Mouse (Mus musculus) kidney, adult 2 months (tissue): ENCODE data around the gene Flvcr1. TPM values are rescaled to one million over a fixed set of nuclear protein-coding genes. Genes with fewer than 3 reads are reported as not detected.
"Not testable (repeated sequence)": the region's sequence is repeated elsewhere in the genome, so short reads cannot be mapped to it uniquely, and the experiment has no call there.

Experiments
- DNase-seq: peaks from one replicate; pipeline ENCODE4 v3.0.0; 2021
- H3K27ac ChIP-seq: fragments of 200-500 bp; 2 replicates; pipeline ENCODE4 v1.5.1; 2012; ENCODE audit warnings: low read depth, low read length, control low read depth, inconsistent platforms; ENCODE audit not compliant: insufficient read depth
- H3K27me3 ChIP-seq: fragments of 200-500 bp; replicated peaks from 2 replicates; pipeline ENCODE4 v1.6.1; 2012; ENCODE audit warnings: mild to moderate bottlenecking, moderate library complexity, low read length, inconsistent platforms; ENCODE audit not compliant: control insufficient read depth, insufficient read depth
- H3K36me3 ChIP-seq: fragments of 200-500 bp; 2 replicates; pipeline ENCODE4 v1.6.1; 2012; ENCODE audit warnings: mild to moderate bottlenecking, moderate library complexity, low read length, inconsistent platforms; ENCODE audit not compliant: control insufficient read depth, insufficient read depth
- H3K4me1 ChIP-seq: fragments of 200-500 bp; 2 replicates; pipeline ENCODE4 v1.6.1; 2011; ENCODE audit warnings: low read length; ENCODE audit not compliant: control insufficient read depth, insufficient read depth
- H3K4me3 ChIP-seq: fragments of 200-500 bp; 2 replicates; pipeline ENCODE4 v1.5.1; 2011; ENCODE audit warnings: mild to moderate bottlenecking, low read depth, low read length, control low read depth; ENCODE audit not compliant: insufficient read depth
- CTCF ChIP-seq: fragments of 200-500 bp; conservative IDR thresholded peaks from 2 replicates; pipeline ENCODE4 v1.5.1; 2011; ENCODE audit warnings: low read depth, mild to moderate bottlenecking, control low read depth, low read length, moderate library complexity, mixed read lengths; ENCODE audit not compliant: insufficient read depth, insufficient read length
- POLR2A ChIP-seq: fragments of 200-500 bp; IDR thresholded peaks from one replicate; pipeline ENCODE4 v1.6.1; 2011; ENCODE audit warnings: low read depth, low read length, control low read depth
- WGBS: fragments of 180-500 bp; shearing (Covaris S2); methylation state at CpG from one replicate; pipeline ENCODE4 v1.1.7; 2018; 5-methylcytosine and 5-hydroxymethylcytosine counted together
- polyA plus RNA-seq: library from polyadenylated mRNA; depleted of rRNA; stranded (reverse); fragments of >200 nt; gene quantifications from 2 replicates; pipeline ENCODE4 v1.2.3, GENCODE M21; 2012

Flvcr1 gene
- polyA plus RNA-seq, 1 experiment: 10.8 TPM

- Histone ChIP-seq H3K27ac (no peak overlapping the region), H3K27me3 (no peaks in the 10 kb centered on the region), H3K36me3 (no peaks in the 10 kb centered on the region), H3K4me1 (no peaks in the 10 kb centered on the region), H3K4me3 (no peak overlapping the region)
- no peak for TF ChIP-seq CTCF
- TF ChIP-seq POLR2A: no peak
- no peak for DNase-seq
These were observed 15.4 kb upstream of the Flvcr1 start for GRCm38 (mm10) chr1:191041352-191041751.

- no peak for DNase-seq
- Histone ChIP-seq H3K27me3 (no peaks in the 10 kb centered on the region), H3K4me3 (no peak overlapping the region), H3K27ac (no peak overlapping the region), H3K4me1 (no peaks in the 10 kb centered on the region), H3K36me3 (no peaks in the 10 kb centered on the region)
- WGBS: 91% methylated on average over 4 of the region's 4 CpGs
- TF ChIP-seq CTCF (no peak), POLR2A (no peak)
These were observed 12.0 kb upstream of the Flvcr1 start for GRCm38 (mm10) chr1:191037999-191038398.

DNA sequence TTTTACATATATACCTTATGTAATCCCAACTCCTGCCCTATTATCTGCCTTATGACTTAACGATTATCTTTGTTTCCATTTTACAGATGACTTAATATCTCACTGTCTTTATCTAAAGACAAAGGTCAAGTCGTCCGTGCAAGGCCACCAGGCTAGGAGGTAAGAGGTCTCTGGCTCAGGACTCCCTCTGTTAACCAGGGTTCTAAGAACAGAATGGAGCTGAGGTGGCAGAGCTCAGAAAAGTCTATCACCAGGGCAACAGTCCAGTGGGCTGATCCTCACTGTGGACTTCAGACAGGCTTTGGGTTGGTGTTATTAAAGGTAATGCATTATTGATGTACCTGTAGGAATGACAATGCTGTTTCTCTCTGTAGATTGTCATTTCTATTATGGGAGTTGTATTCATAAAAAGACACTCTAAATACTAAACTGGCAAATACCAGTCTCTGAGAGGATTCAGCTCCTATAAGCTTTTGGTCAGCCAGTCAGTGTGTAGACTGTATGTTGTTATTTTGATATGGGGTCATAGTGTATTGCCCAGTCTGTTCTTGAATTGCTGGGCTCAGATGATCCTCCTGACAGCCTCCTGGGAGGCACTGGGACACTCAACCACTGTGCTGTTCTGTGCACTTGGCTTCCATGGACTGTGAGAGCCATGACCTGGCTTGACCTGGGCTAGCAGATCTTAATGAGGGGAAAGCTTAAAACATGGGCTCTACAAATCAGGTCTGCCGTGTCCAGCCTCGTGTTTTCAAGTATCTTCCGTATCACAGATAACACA lies 10.8 kb upstream of the Flvcr1 start, which contains the start of gene Spata45:
Gene Spata45, plus strand, starts transcription at position 86 of the 781 bp plus-strand sequence.
- Histone ChIP-seq H3K4me1 (no peaks in the 10 kb centered on the region), H3K4me3 (no peak within 1 kb of the TSS), H3K36me3 (no peaks in the 10 kb centered on the region), H3K27ac (no peak within 1 kb of the TSS), H3K27me3 (no peaks in the 10 kb centered on the region)
- WGBS: 67% methylated on average over 6 of the region's 6 CpGs
- DNase-seq: peak; percentile 24
- TF ChIP-seq POLR2A (no peak), CTCF (no peak)

GRCm38 (mm10) chr1:191035649-191036048 lies 9.7 kb upstream of the Flvcr1 start:
- no peaks in the 10 kb centered on the region for H3K36me3 ChIP-seq
- no peak overlapping the region for H3K4me3 ChIP-seq
- no peaks in the 10 kb centered on the region for H3K27me3 ChIP-seq
- no peaks in the 10 kb centered on the region for H3K4me1 ChIP-seq
- TF ChIP-seq CTCF: no peak
- TF ChIP-seq POLR2A: no peak
- H3K27ac ChIP-seq: no peak overlapping the region
- WGBS: 72% methylated on average over 4 of the region's 4 CpGs
- no peak for DNase-seq

- 80% methylated on average over 6 of the region's 6 CpGs for WGBS
- not testable (repeated sequence) for DNase-seq, H3K36me3 ChIP-seq, H3K27ac ChIP-seq, H3K27me3 ChIP-seq, H3K4me3 ChIP-seq, H3K4me1 ChIP-seq
These were observed 5.0 kb upstream of the Flvcr1 start for GRCm38 (mm10) chr1:191030922-191031425.

GRCm38 (mm10) chr1:191030182-191030581 lies 4.2 kb upstream of the Flvcr1 start:
- TF ChIP-seq CTCF: no peak
- peak; percentile 37 for DNase-seq
- 28% methylated on average over 10 of the region's 10 CpGs for WGBS

DNA sequence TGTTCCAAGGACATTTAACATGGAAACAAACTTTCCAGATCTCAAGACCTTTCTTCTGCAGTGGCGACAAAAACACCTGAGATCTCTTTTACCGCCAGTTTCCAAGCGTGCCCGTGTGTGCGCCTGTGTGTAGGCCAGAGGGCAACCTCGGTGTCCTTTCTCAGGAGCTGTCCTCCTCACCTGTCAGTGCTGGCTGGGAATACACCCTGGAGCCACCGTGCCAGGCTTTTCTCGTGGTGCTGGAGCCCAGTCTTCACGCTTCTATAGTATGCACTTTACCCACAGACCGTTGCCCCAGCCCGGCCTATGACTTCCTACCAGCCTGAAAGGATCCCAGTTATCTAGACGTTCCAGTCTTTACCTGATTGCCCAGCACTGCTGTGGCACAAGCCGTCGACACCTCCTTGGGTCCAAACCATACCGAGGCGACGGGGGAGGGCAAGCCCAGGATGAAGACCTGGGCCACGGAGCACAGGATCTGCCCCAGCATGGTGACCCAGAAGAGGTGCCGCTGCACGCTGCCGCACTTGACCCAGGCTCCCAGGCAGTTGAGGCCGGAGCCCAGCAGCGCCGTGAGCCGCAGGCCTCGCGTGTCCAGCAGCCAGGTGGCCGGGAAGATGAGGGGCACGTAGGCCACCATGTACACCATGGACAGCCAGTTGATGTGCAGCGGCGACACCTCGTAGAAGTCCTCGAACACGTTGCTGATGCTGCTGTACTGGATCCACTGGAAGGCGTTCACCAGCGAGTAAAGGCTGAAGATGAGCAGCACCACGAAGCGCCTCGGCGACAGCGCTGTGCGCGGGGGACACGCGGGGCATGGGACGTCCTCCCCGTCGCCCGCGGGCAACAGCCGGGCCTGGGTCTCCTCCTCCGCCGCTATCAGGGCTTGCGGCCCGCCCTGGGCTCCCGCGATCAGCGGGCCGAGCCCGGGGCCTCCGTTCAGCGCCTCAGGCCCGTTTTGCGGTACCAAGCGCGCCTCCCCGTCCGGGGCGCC lies 644 bp downstream of the Flvcr1 start:
- peak overlapping the region; percentile 54 for H3K4me3 ChIP-seq
- peak overlapping the region; percentile 50 for H3K27ac ChIP-seq
- peak; percentile 25 for DNase-seq

More at GRCm38 (mm10) chr1:191030182-191030581, 4.2 kb upstream of the Flvcr1 start:
- no peak overlapping the region for H3K4me3 ChIP-seq
- peak overlapping the region; percentile 31; the same call in 1 of the 2 replicates for H3K27ac ChIP-seq
- no peaks in the 10 kb centered on the region for H3K36me3 ChIP-seq
- H3K27me3 ChIP-seq: no peaks in the 10 kb centered on the region
- H3K4me1 ChIP-seq: peaks cover 8% of the 10 kb centered on the region; the same call in 1 of the 2 replicates

GRCm38 (mm10) chr1:191023806-191024205 lies 2.2 kb downstream of the Flvcr1 start:
- H3K27ac ChIP-seq, H3K4me1 ChIP-seq, H3K27me3 ChIP-seq, DNase-seq, H3K4me3 ChIP-seq, H3K36me3 ChIP-seq: not testable (repeated sequence)
- 87% methylated on average over 6 of the region's 6 CpGs for WGBS

More for the DNA sequence above, 644 bp downstream of the Flvcr1 start:
- TF ChIP-seq CTCF: no peak
- no peak for TF ChIP-seq POLR2A
- 6% methylated on average over 69 of the region's 69 CpGs for WGBS
- H3K36me3 ChIP-seq: no peaks in the 10 kb centered on the region
- peaks cover 8% of the 10 kb centered on the region; the same call in 1 of the 2 replicates for H3K4me1 ChIP-seq
- no peaks in the 10 kb centered on the region for H3K27me3 ChIP-seq
